27 mouse cellular contexts compared by ENCODE assay signal in genomic region chr9:63056695-63057349, GRCm38 (mm10).
A peak's percentile ranks its signal among the peaks of the same experiment; 100 is the strongest.
DNase-seq lines count a peak whose midpoint lies in the region; ATAC-seq and TF ChIP-seq lines count a peak whose summit lies in the region.
"Had no signal": no experiment of that assay in that cellular context is flagged by ENCODE, and none has a peak within 500 bp of the region (broad histone marks: within the 10 kb centered on the region; RNA-seq: fewer than 3 reads in every experiment).

No protein-coding gene starts in this region.

- no peak overlapping the region for H3K27ac ChIP-seq in CH12.LX (ENCODE audit: insufficient read depth, low read depth)
- H3K27ac ChIP-seq in liver, embryonic 11.5 days (ENCODE audit: low read depth, low read length), result no peak overlapping the region
- H3K27ac ChIP-seq: embryonic facial prominence, embryonic 10.5 days; embryonic facial prominence, embryonic 13.5 days; forebrain, embryonic 12.5 days; gastrocnemius, adult 2 months; hindbrain, embryonic 12.5 days; hindbrain, embryonic 15.5 days had no signal

- 81% methylated on average over 9 of the region's 9 CpGs for WGBS in liver, embryonic 11.5 days

- no peak for TF ChIP-seq EP300 in CH12.LX (IDR thresholded peaks at IDR 0.05; ENCODE audit: low read length)

- no peaks in the 10 kb centered on the region for H3K36me3 ChIP-seq in CH12.LX (replicated peaks in 1 of 2; ENCODE audit: control insufficient read depth in 1 of 2, insufficient read depth in 1 of 2, low read length in 1 of 2)
- H3K36me3 ChIP-seq in liver, embryonic 11.5 days (ENCODE audit: control insufficient read depth, insufficient read depth, low read length), result no peaks in the 10 kb centered on the region
- H3K36me3 ChIP-seq: embryonic facial prominence, embryonic 10.5 days; embryonic facial prominence, embryonic 13.5 days; forebrain, embryonic 12.5 days; hindbrain, embryonic 12.5 days; hindbrain, embryonic 15.5 days had no signal

- H3K9me3 ChIP-seq in CH12.LX (replicated peaks; ENCODE audit: low read length), result no peaks in the 10 kb centered on the region
- H3K9me3 ChIP-seq in liver, embryonic 11.5 days (ENCODE audit: control insufficient read depth, low read length), result no peaks in the 10 kb centered on the region
- H3K9me3 ChIP-seq: embryonic facial prominence, embryonic 13.5 days; forebrain, embryonic 12.5 days; hindbrain, embryonic 12.5 days; hindbrain, embryonic 15.5 days had no signal

- intact Hi-C loops in left cerebral cortex, postnatal 14 days (cut with DNase I), result loop anchor here (5.0 kb wide), 1 partner anchor 75 kb away; no protein-coding TSS in a partner anchor

- ATAC-seq in liver, embryonic 11.5 days (replicated peaks; ENCODE audit: low FRiP score), result no peak
- ATAC-seq in megakaryocyte progenitor cell, adult 5-6 weeks (replicated peaks; ENCODE audit: poor library complexity), result no peak
- ATAC-seq: activated CD4-positive, CD25-positive, alpha-beta regulatory T cell, adult 4 months; forebrain, embryonic 16.5 days had no signal

- no peak overlapping the region for H3K4me3 ChIP-seq in CH12.LX (replicated peaks in 1 of 3; ENCODE audit: low read depth in 2 of 3, low read length in 2 of 3, poor library complexity in 1 of 3)
- H3K4me3 ChIP-seq in liver, embryonic 11.5 days (ENCODE audit: low read depth, low read length), result no peak overlapping the region
- H3K4me3 ChIP-seq: embryonic facial prominence, embryonic 10.5 days; embryonic facial prominence, embryonic 13.5 days; erythroblast, embryonic 14.5 days; forebrain, embryonic 12.5 days; gastrocnemius, adult 2 months; hindbrain, embryonic 12.5 days; hindbrain, embryonic 15.5 days had no signal

- H3K4me2 ChIP-seq in CH12.LX (ENCODE audit: insufficient read depth, low read depth, poor library complexity, severe bottlenecking), result no peak overlapping the region
- H3K4me2 ChIP-seq in liver, embryonic 11.5 days, result no peak overlapping the region
- H3K4me2 ChIP-seq: embryonic facial prominence, embryonic 13.5 days; forebrain, embryonic 12.5 days; heart, embryonic 11.5 days; hindbrain, embryonic 12.5 days; hindbrain, embryonic 15.5 days had no signal

- in situ Hi-C loops in CH12.LX (cut with MboI; ENCODE audit: low pct_ligation_motif_present, low pct_unique_long_range_greater_than_20kb, low sequenced_read_pairs), result no loop called here

- TF ChIP-seq CTCF in CH12.LX (conservative IDR thresholded peaks at IDR 0.05 in 1 of 2, IDR thresholded peaks at IDR 0.05 in 1 of 2; ENCODE audit: low read depth in 2 of 2, low read length in 2 of 2), result no peak

- DNase-seq in layer of hippocampus, adult 11-12 months (ENCODE audit: low spot score), result peak; percentile 26
- DNase-seq in layer of hippocampus, postnatal 36 days, result no peak
- peak; percentile 51 to 56 for DNase-seq in left cerebral cortex, postnatal 14 days (ENCODE audit: low spot score in 2 of 2)
- DNase-seq in left cerebral cortex, adult 11 months (ENCODE audit: low spot score), result no peak
- no peak for DNase-seq in CH12.LX (ENCODE audit: extremely low read depth)
- DNase-seq in brain, adult 2 months (ENCODE audit: low read depth, low spot score), result peak; percentile 70
- no peak for DNase-seq in liver, embryonic 11.5 days (ENCODE audit: low spot score)
- DNase-seq: adrenal gland, adult 8-10 months; adrenal gland, postnatal 25 days; B cell, adult 2 months; cerebellum, adult 11 months; cerebellum, adult 2 months; cerebellum, adult 9-11 months; cerebellum, postnatal 25 days; gastrocnemius, adult 2 months; gastrocnemius, postnatal 14 days; heart, adult 11 months had no signal

- TF ChIP-seq POLR2A in CH12.LX (IDR thresholded peaks at IDR 0.05; ENCODE audit: low read depth, low read length), result no peak

- H3K9ac ChIP-seq in CH12.LX (ENCODE audit: insufficient read depth, low read depth), result no peak overlapping the region
- no peak overlapping the region for H3K9ac ChIP-seq in liver, embryonic 11.5 days (ENCODE audit: low read depth, low read length)
- H3K9ac ChIP-seq: embryonic facial prominence, embryonic 13.5 days; forebrain, embryonic 12.5 days; hindbrain, embryonic 12.5 days; hindbrain, embryonic 15.5 days had no signal

- dilution Hi-C loops in CH12.LX (cut with MboI; ENCODE audit: extremely low pct_ligation_motif_present, extremely low pct_unique_long_range_greater_than_20kb, low sequenced_read_pairs), result no loop called here

- H3K79me2 ChIP-seq in CH12.LX (replicated peaks; ENCODE audit: control insufficient read depth, extremely low read depth, insufficient read depth, poor library complexity, severe bottlenecking), result no peaks in the 10 kb centered on the region

- TF ChIP-seq RAD21 in CH12.LX (IDR thresholded peaks at IDR 0.05; ENCODE audit: low read depth, low read length), result no peak

- peaks cover 0 to 17% of the 10 kb centered on the region in 2 experiments; a peak in 2 of 4 replicates for H3K4me1 ChIP-seq in CH12.LX (ENCODE audit: control insufficient read depth in 1 of 2, insufficient read depth in 2 of 2)
- H3K4me1 ChIP-seq in liver, embryonic 11.5 days (replicated peaks; ENCODE audit: control insufficient read depth, insufficient read depth, low read length), result no peaks in the 10 kb centered on the region

- H3K27me3 ChIP-seq in CH12.LX (replicated peaks), result no peaks in the 10 kb centered on the region
- no peaks in the 10 kb centered on the region for H3K27me3 ChIP-seq in liver, embryonic 11.5 days (replicated peaks; ENCODE audit: control insufficient read depth, insufficient read depth, low read length)
- H3K27me3 ChIP-seq: embryonic facial prominence, embryonic 13.5 days; forebrain, embryonic 12.5 days; hindbrain, embryonic 12.5 days; hindbrain, embryonic 15.5 days had no signal

TF ChIP-seq in CH12.LX, 34 proteins besides CTCF, POLR2A, EP300 and RAD21:
- TF ChIP-seq MAFK (IDR thresholded peaks at IDR 0.05; ENCODE audit: insufficient replicate concordance, low read length) (peak; percentile 78), CHD1 (IDR thresholded peaks at IDR 0.05; ENCODE audit: low read depth, low read length) (no peak)

Comparison
In these comparisons a context has a peak if more than half of its experiments do, and no peak if none do; other contexts are left out.
1. DNase-seq: peak in layer of hippocampus, adult 11-12 months (single experiment), left cerebral cortex, postnatal 14 days (2 of 2) and brain, adult 2 months (single experiment); none in layer of hippocampus, postnatal 36 days (0 of 2), left cerebral cortex, adult 11 months (single experiment), CH12.LX (single experiment) and liver, embryonic 11.5 days (single experiment).